Mouse (Mus musculus): Measurements from ENCODE around the gene Atp1b1. TPM values are rescaled to one million over a fixed set of nuclear protein-coding genes. Genes with fewer than 3 reads are reported as not detected.

Gene Atp1b1
- polyA plus RNA-seq, 1 experiment from 2014 or later: 310 TPM

GRCm38 (mm10) chr1:164460921-164461697 is 3.0 kb upstream of the Atp1b1 start:
- Histone ChIP-seq H3K27ac (replicated peaks) (no peak overlapping the region), H3K27me3 (no peaks in the 10 kb centered on the region), H3K4me2 (peak overlapping the region; percentile 30), H3K4me1 (replicated peaks) (peaks cover 38% of the 10 kb centered on the region), H3K9me3 (no peaks in the 10 kb centered on the region), H3K9ac (no peak overlapping the region), H3K36me3 (no peaks in the 10 kb centered on the region), H3K4me3 (no peak overlapping the region; the same call in 1 of the 2 replicates)
- ATAC-seq (ENCODE audit: low FRiP score, low read depth): no peak
- WGBS: 69% methylated on average over 13 of the region's 13 CpGs

GRCm38 (mm10) chr1:164459127-164459905 is 1.2 kb upstream of the Atp1b1 start:
- H3K4me3 ChIP-seq: peak overlapping the region; percentile 58
- H3K36me3 ChIP-seq: no peaks in the 10 kb centered on the region
- no peak; the same call in 1 of the 2 replicates for ATAC-seq (ENCODE audit: low FRiP score, low read depth)
- no peaks in the 10 kb centered on the region for H3K27me3 ChIP-seq
- H3K9ac ChIP-seq: peak overlapping the region; percentile 66; the same call in 1 of the 2 replicates
- WGBS: 60% methylated on average over 12 of the region's 12 CpGs
- peak overlapping the region; percentile 99 for H3K27ac ChIP-seq (replicated peaks)
- peak overlapping the region; percentile 57 for H3K4me2 ChIP-seq
- peaks cover 47% of the 10 kb centered on the region for H3K4me1 ChIP-seq (replicated peaks)
- no peaks in the 10 kb centered on the region for H3K9me3 ChIP-seq

- H3K27me3 ChIP-seq: no peaks in the 10 kb centered on the region
- H3K36me3 ChIP-seq: 0 out of 2 replicates have a peak, but pooled peaks cover under 1% of the 10 kb centered on the region
- H3K4me1 ChIP-seq (replicated peaks): peaks cover 54% of the 10 kb centered on the region
- no peaks in the 10 kb centered on the region for H3K9me3 ChIP-seq
- WGBS: 3% methylated on average over 22 of the region's 22 CpGs
- H3K4me2 ChIP-seq: peak overlapping the region; percentile 57
- H3K27ac ChIP-seq (replicated peaks): peak overlapping the region; percentile 99
- ATAC-seq (ENCODE audit: low FRiP score, low read depth): peak; percentile 62
- H3K4me3 ChIP-seq: peak overlapping the region; percentile 58
- peak overlapping the region; percentile 66 for H3K9ac ChIP-seq
Measured at GRCm38 (mm10) chr1:164458621-164459051, 481 bp upstream of the Atp1b1 start.

GRCm38 (mm10) chr1:164457531-164458244 is 467 bp downstream of the Atp1b1 start:
- ATAC-seq (ENCODE audit: low FRiP score, low read depth): peak; percentile 90
- Histone ChIP-seq H3K27me3 (no peaks in the 10 kb centered on the region), H3K4me2 (peak overlapping the region; percentile 57), H3K9me3 (no peaks in the 10 kb centered on the region), H3K27ac (replicated peaks) (peak overlapping the region; percentile 99), H3K4me3 (peak overlapping the region; percentile 58), H3K4me1 (replicated peaks) (peaks cover 57% of the 10 kb centered on the region), H3K9ac (peak overlapping the region; percentile 76), H3K36me3 (peaks cover 10% of the 10 kb centered on the region)
- under 1% methylated on average over 50 of the region's 76 CpGs for WGBS

GRCm38 (mm10) chr1:164456731-164457130 is 1.4 kb downstream of the Atp1b1 start:
- H3K36me3 ChIP-seq: peaks cover 16% of the 10 kb centered on the region
- H3K27me3 ChIP-seq: no peaks in the 10 kb centered on the region
- peak overlapping the region; percentile 76 for H3K9ac ChIP-seq
- H3K4me1 ChIP-seq (replicated peaks): peaks cover 53% of the 10 kb centered on the region
- H3K27ac ChIP-seq (replicated peaks): peak overlapping the region; percentile 99
- 4% methylated on average over 8 of the region's 8 CpGs for WGBS
- no peak for ATAC-seq (ENCODE audit: low FRiP score, low read depth)
- H3K4me3 ChIP-seq: peak overlapping the region; percentile 58
- H3K4me2 ChIP-seq: peak overlapping the region; percentile 57
- no peaks in the 10 kb centered on the region for H3K9me3 ChIP-seq

GRCm38 (mm10) chr1:164456065-164456464 is 2.1 kb downstream of the Atp1b1 start:
- 13% methylated on average over 6 of the region's 6 CpGs for WGBS
- ATAC-seq (ENCODE audit: low FRiP score, low read depth): no peak
- H3K4me1 ChIP-seq (replicated peaks): peaks cover 46% of the 10 kb centered on the region

GRCm38 (mm10) chr1:164455614-164456013 is 2.5 kb downstream of the Atp1b1 start:
- Histone ChIP-seq H3K9me3 (no peaks in the 10 kb centered on the region), H3K4me1 (replicated peaks) (peaks cover 43% of the 10 kb centered on the region), H3K9ac (peak overlapping the region; percentile 76), H3K27me3 (no peaks in the 10 kb centered on the region), H3K27ac (replicated peaks) (peak overlapping the region; percentile 99), H3K36me3 (peaks cover 27% of the 10 kb centered on the region), H3K4me2 (peak overlapping the region; percentile 57), H3K4me3 (peak overlapping the region; percentile 58)
- no peak for ATAC-seq (ENCODE audit: low FRiP score, low read depth)
- 39% methylated on average over 7 of the region's 7 CpGs for WGBS

More at GRCm38 (mm10) chr1:164456065-164456464, 2.1 kb downstream of the Atp1b1 start:
- no peaks in the 10 kb centered on the region for H3K27me3 ChIP-seq
- H3K9ac ChIP-seq: peak overlapping the region; percentile 76
- peak overlapping the region; percentile 57 for H3K4me2 ChIP-seq
- H3K4me3 ChIP-seq: peak overlapping the region; percentile 58
- peak overlapping the region; percentile 99 for H3K27ac ChIP-seq (replicated peaks)
- peaks cover 23% of the 10 kb centered on the region for H3K36me3 ChIP-seq
- H3K9me3 ChIP-seq: no peaks in the 10 kb centered on the region

- Histone ChIP-seq H3K4me2 (peak overlapping the region; percentile 57), H3K4me1 (replicated peaks) (peaks cover 37% of the 10 kb centered on the region), H3K9me3 (no peaks in the 10 kb centered on the region), H3K4me3 (peak overlapping the region; percentile 58), H3K36me3 (peaks cover 29% of the 10 kb centered on the region), H3K9ac (peak overlapping the region; percentile 48), H3K27ac (replicated peaks) (peak overlapping the region; percentile 68), H3K27me3 (no peaks in the 10 kb centered on the region)
- WGBS: 20% methylated on average over 14 of the region's 14 CpGs
- ATAC-seq (ENCODE audit: low FRiP score, low read depth): no peak
Measured at GRCm38 (mm10) chr1:164454747-164455400, 3.3 kb downstream of the Atp1b1 start.

- Histone ChIP-seq H3K9me3 (no peaks in the 10 kb centered on the region), H3K4me3 (peak overlapping the region; percentile 58), H3K4me1 (replicated peaks) (peaks cover 26% of the 10 kb centered on the region), H3K27me3 (no peaks in the 10 kb centered on the region), H3K9ac (no peak overlapping the region), H3K27ac (replicated peaks) (no peak overlapping the region), H3K4me2 (peak overlapping the region; percentile 57), H3K36me3 (peaks cover 32% of the 10 kb centered on the region)
- WGBS: 84% methylated on average over 5 of the region's 5 CpGs
- no peak for ATAC-seq (ENCODE audit: low FRiP score, low read depth)
Measured at GRCm38 (mm10) chr1:164453739-164454138, 4.4 kb downstream of the Atp1b1 start.

- H3K36me3 ChIP-seq: peaks cover 38% of the 10 kb centered on the region
- no peak overlapping the region for H3K9ac ChIP-seq
- peaks cover 24% of the 10 kb centered on the region for H3K4me1 ChIP-seq (replicated peaks)
- H3K9me3 ChIP-seq: no peaks in the 10 kb centered on the region
- peak overlapping the region; percentile 57; the same call in 1 of the 2 replicates for H3K4me2 ChIP-seq
- H3K4me3 ChIP-seq: no peak overlapping the region
- H3K27ac ChIP-seq (replicated peaks): no peak overlapping the region
- no peak for ATAC-seq (ENCODE audit: low FRiP score, low read depth)
- 97% methylated on average over 8 of the region's 8 CpGs for WGBS
- H3K27me3 ChIP-seq: no peaks in the 10 kb centered on the region
Measured at GRCm38 (mm10) chr1:164453146-164453545, 5.0 kb downstream of the Atp1b1 start.

- Histone ChIP-seq H3K4me2 (no peak overlapping the region), H3K9ac (no peak overlapping the region), H3K4me1 (replicated peaks) (peaks cover 24% of the 10 kb centered on the region), H3K36me3 (peaks cover 43% of the 10 kb centered on the region), H3K9me3 (no peaks in the 10 kb centered on the region), H3K27me3 (no peaks in the 10 kb centered on the region), H3K27ac (replicated peaks) (no peak overlapping the region), H3K4me3 (no peak overlapping the region)
- WGBS: 92% methylated on average over 6 of the region's 6 CpGs
- no peak for ATAC-seq (ENCODE audit: low FRiP score, low read depth)
Measured at GRCm38 (mm10) chr1:164452580-164452979, 5.6 kb downstream of the Atp1b1 start.
